Mouse (Mus musculus): ENCODE results near the gene Arhgap9. TPM values are rescaled to one million over a fixed set of nuclear protein-coding genes. Genes with fewer than 3 reads are reported as not detected.

Gene Arhgap9
- polyA plus RNA-seq, 1 experiment from 2014 or later: 14.1 TPM

DNA sequence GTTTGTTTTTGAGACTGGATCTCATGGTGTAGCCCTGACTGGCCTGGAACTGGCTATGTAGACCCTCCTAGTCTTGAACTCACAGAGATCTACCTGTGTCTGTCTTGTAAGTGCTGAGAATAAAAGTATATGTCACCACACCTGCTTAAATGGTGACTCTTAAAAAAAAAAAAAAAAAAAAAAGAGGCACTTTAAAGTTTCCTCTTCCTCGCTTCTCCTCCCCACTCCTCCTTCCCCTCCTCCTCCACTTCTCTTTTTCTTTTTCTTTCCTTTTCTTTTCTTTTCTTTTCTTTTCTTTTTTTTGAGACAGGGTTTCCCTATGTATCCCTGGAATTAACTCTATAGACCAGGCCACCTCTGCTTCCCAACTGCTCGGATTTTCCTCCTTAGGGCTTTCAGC is 49.3 kb downstream of the Arhgap9 start:
- Histone ChIP-seq H3K9me3 (replicated peaks) (no peaks in the 10 kb centered on the region), H3K27me3 (no peaks in the 10 kb centered on the region), H3K4me2 (no peak overlapping the region), H3K4me1 (replicated peaks) (peaks cover 2% of the 10 kb centered on the region; the same call in 1 of the 2 replicates), H3K9ac (no peak overlapping the region), H3K36me3 (replicated peaks) (no peaks in the 10 kb centered on the region), H3K4me3 (replicated peaks) (no peak overlapping the region), H3K27ac (replicated peaks) (0 out of 2 replicates have a peak overlapping the region, but pooled peaks have one; percentile 70)
- ATAC-seq (ENCODE audit: insufficient read depth): no peak
- 41% methylated on average over 2 of the region's 2 CpGs for WGBS (ENCODE audit: insufficient replicate concordance)

DNA sequence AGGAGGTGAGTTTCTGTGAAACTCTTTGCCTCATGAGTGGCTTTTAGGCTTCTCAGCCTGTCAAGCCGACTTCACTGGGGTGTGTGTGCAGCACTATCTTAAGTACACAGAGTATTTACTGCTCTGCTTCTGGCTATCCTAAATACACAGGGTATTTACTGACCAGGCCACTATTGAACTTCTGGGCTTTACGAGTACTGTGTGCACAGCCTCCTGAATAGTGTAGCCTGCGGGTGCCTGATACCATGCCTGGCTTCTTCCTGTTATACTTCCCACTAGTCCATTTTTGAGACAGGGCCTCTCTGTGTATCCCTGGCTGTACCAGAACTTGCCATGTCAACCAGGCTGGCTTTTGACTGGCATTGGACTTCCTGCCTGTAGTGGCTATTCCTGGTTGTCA is 55.9 kb downstream of the Arhgap9 start:
- H3K27ac ChIP-seq (replicated peaks): peak overlapping the region; percentile 45
- H3K9ac ChIP-seq: no peak overlapping the region
- H3K9me3 ChIP-seq (replicated peaks): no peaks in the 10 kb centered on the region
- no peaks in the 10 kb centered on the region for H3K36me3 ChIP-seq (replicated peaks)
- H3K4me1 ChIP-seq (replicated peaks): peaks cover 29% of the 10 kb centered on the region
- H3K27me3 ChIP-seq: no peaks in the 10 kb centered on the region
- no peak overlapping the region for H3K4me2 ChIP-seq
- WGBS (ENCODE audit: insufficient replicate concordance): 44% methylated on average over 3 of the region's 3 CpGs
- ATAC-seq (ENCODE audit: insufficient read depth): no peak
- no peak overlapping the region for H3K4me3 ChIP-seq (replicated peaks)

Other genes with a start within 250 kb of the Arhgap9 start
- gene Agap2, start 246.7 kb upstream of the Arhgap9 start, polyA plus RNA-seq (2015; fragmentation: Nextera tagmentation; extraction: Ambion mirVana): 0.35 and 0.67 TPM in 2 replicates
- 54.0 and 58.1 TPM in 2 replicates for gene Os9, start 200.8 kb upstream of the Arhgap9 start, polyA plus RNA-seq (2015; fragmentation: Nextera tagmentation; extraction: Ambion mirVana)
- 19.3 and 21.0 TPM in 2 replicates for gene B4galnt1, start 156.7 kb upstream of the Arhgap9 start, polyA plus RNA-seq (2015; fragmentation: Nextera tagmentation; extraction: Ambion mirVana)
- 2.1 and 3.2 TPM in 2 replicates for gene Slc26a10, start 141.3 kb upstream of the Arhgap9 start, polyA plus RNA-seq (2015; fragmentation: Nextera tagmentation; extraction: Ambion mirVana)
- 5.4 and 5.8 TPM in 2 replicates for gene Arhgef25, start 131.9 kb upstream of the Arhgap9 start, polyA plus RNA-seq (2015; fragmentation: Nextera tagmentation; extraction: Ambion mirVana)
- gene Dtx3, start 126.2 kb upstream of the Arhgap9 start, polyA plus RNA-seq (2015; fragmentation: Nextera tagmentation; extraction: Ambion mirVana): 16.7 and 16.9 TPM in 2 replicates
- 41.9 and 45.1 TPM in 2 replicates for gene Pip4k2c, start 110.4 kb upstream of the Arhgap9 start, polyA plus RNA-seq (2015; fragmentation: Nextera tagmentation; extraction: Ambion mirVana)
- 0.06 and 0.21 TPM in 2 replicates for gene Kif5a, start 58.6 kb upstream of the Arhgap9 start, polyA plus RNA-seq (2015; fragmentation: Nextera tagmentation; extraction: Ambion mirVana)
- gene Dctn2, start 55.6 kb upstream of the Arhgap9 start, polyA plus RNA-seq (2015; fragmentation: Nextera tagmentation; extraction: Ambion mirVana): 69.5 and 75.7 TPM in 2 replicates
- gene Mbd6, start 32.9 kb upstream of the Arhgap9 start, polyA plus RNA-seq (2015; fragmentation: Nextera tagmentation; extraction: Ambion mirVana): 7.9 and 8.0 TPM in 2 replicates
- gene Mars, start 10.2 kb upstream of the Arhgap9 start, polyA plus RNA-seq (2015; fragmentation: Nextera tagmentation; extraction: Ambion mirVana): 109 and 112 TPM in 2 replicates
- 0.31 and 0.32 TPM in 2 replicates for gene Gli1, start 20.0 kb downstream of the Arhgap9 start, polyA plus RNA-seq (2015; fragmentation: Nextera tagmentation; extraction: Ambion mirVana)
- 0.71 and 0.82 TPM in 2 replicates for gene Inhbe, start 32.4 kb downstream of the Arhgap9 start, polyA plus RNA-seq (2015; fragmentation: Nextera tagmentation; extraction: Ambion mirVana)
- 4.6 and 5.1 TPM in 2 replicates for gene Inhbc, start 48.5 kb downstream of the Arhgap9 start, polyA plus RNA-seq (2015; fragmentation: Nextera tagmentation; extraction: Ambion mirVana)
- 14.4 and 15.0 TPM in 2 replicates for gene R3hdm2, start 58.4 kb downstream of the Arhgap9 start, polyA plus RNA-seq (2015; fragmentation: Nextera tagmentation; extraction: Ambion mirVana)
- 1.0 and 1.2 TPM in 2 replicates for gene Stac3, start 179.7 kb downstream of the Arhgap9 start, polyA plus RNA-seq (2015; fragmentation: Nextera tagmentation; extraction: Ambion mirVana)
- 20.7 and 42.1 TPM in 2 replicates for gene Ndufa4l2, start 193.0 kb downstream of the Arhgap9 start, polyA plus RNA-seq (2015; fragmentation: Nextera tagmentation; extraction: Ambion mirVana)
- 138 and 159 TPM in 2 replicates for gene Shmt2, start 200.5 kb downstream of the Arhgap9 start, polyA plus RNA-seq (2015; fragmentation: Nextera tagmentation; extraction: Ambion mirVana)
- gene Nxph4, start 212.6 kb downstream of the Arhgap9 start, polyA plus RNA-seq (2015; fragmentation: Nextera tagmentation; extraction: Ambion mirVana): 0.07 TPM in 1 of 2 replicates, not detected in the other

Data from liver, embryonic 15.5 days (tissue).